Mouse (Mus musculus) brain, embryonic 14.5 days (tissue): Measurements from ENCODE around the gene Fam69a.

Experiments used
- CTCF ChIP-seq: fragments of 200-500 bp; IDR thresholded peaks from 2 replicates; pipeline ENCODE4 v1.5.1; 2012; ENCODE audit warnings: inconsistent platforms, mild to moderate bottlenecking, moderate library complexity, borderline replicate concordance; ENCODE audit not compliant: insufficient read depth, insufficient read length; ENCODE audit errors: extremely low read depth
- POLR2A ChIP-seq: fragments of 200-500 bp; IDR thresholded peaks from 2 replicates; pipeline ENCODE4 v1.6.1; 2012; ENCODE audit warnings: mild to moderate bottlenecking, inconsistent platforms, borderline replicate concordance; ENCODE audit not compliant: poor library complexity, insufficient read depth, insufficient read length, severe bottlenecking; ENCODE audit errors: extremely low read depth

DNA sequence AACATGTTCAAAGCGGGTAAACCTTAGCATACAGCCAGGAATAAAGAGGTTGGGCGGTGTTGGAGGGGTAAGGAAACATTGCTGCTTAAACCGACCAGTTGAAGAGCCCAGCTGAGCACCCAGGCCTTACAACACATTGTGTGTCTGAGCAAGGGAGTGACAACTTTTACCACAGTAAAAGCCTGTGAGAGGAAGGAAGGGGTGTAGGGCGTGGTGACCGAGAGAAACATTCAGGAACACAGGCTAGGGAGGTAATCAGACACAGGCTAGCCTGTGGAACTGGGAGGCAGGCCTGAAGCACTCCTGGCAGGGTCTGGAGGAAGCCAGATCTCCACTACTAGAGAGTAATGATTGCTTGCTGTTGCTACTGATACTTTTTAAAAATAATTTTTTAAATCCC lies 36.2 kb downstream of the Fam69a start:
- TF ChIP-seq CTCF (no peak), POLR2A (no peak)
